Comparison of ENCODE assay signal across 14 mouse cellular contexts in genomic region chr3:136843811-136844491, GRCm38 (mm10).
DNase-seq lines count a peak whose midpoint lies in the region; ATAC-seq and TF ChIP-seq lines count a peak whose summit lies in the region.
"Had no signal": no experiment of that assay in that cellular context is flagged by ENCODE, and none has a peak within 500 bp of the region (broad histone marks: within the 10 kb centered on the region; RNA-seq: fewer than 3 reads in every experiment).

No protein-coding gene starts in this region.

- no peak for TF ChIP-seq POLR2A in brain, embryonic 14.5 days (IDR thresholded peaks at IDR 0.05; ENCODE audit: borderline replicate concordance, extremely low read depth, insufficient read depth, insufficient read length, poor library complexity, severe bottlenecking)

- peak; percentile 75 for ATAC-seq in hindbrain, embryonic 12.5 days (ENCODE audit: low FRiP score)
- 0 out of 2 replicates have a peak, but pooled peaks have one; percentile 38 for ATAC-seq in midbrain, embryonic 15.5 days (replicated peaks)
- no peak for ATAC-seq in CD4-positive, CD25-positive, alpha-beta regulatory T cell, adult 4 months

- H3K4me3 ChIP-seq in hindbrain, embryonic 12.5 days: no peak overlapping the region
- H3K4me3 ChIP-seq in midbrain, embryonic 15.5 days: no peak overlapping the region
- H3K4me3 ChIP-seq: myocyte had no signal

- H3K9me3 ChIP-seq in hindbrain, embryonic 12.5 days (replicated peaks): no peaks in the 10 kb centered on the region
- H3K9me3 ChIP-seq in midbrain, embryonic 15.5 days: no peaks in the 10 kb centered on the region

- DNase-seq in Muller cell, postnatal 12 days (ENCODE audit: inconsistent ontology term): peak; percentile 46
- peak; percentile 57 for DNase-seq in brain, embryonic 14.5 days (ENCODE audit: low read depth)
- no peak for DNase-seq in liver
- DNase-seq in spleen, adult 18-20 months: no peak
- DNase-seq: adrenal gland, postnatal 10 days; heart, adult 18-20 months; heart, postnatal 14 days; kidney, adult 8-10 months; lung, embryonic 14.5 days; right cerebral cortex, postnatal 4 days had no signal

- no peaks in the 10 kb centered on the region for H3K36me3 ChIP-seq in hindbrain, embryonic 12.5 days
- no peaks in the 10 kb centered on the region for H3K36me3 ChIP-seq in midbrain, embryonic 15.5 days (replicated peaks)

- H3K27ac ChIP-seq in hindbrain, embryonic 12.5 days: peak overlapping the region; percentile 30; the same call in 1 of the 2 replicates
- H3K27ac ChIP-seq in midbrain, embryonic 15.5 days: no peak overlapping the region

- 44% methylated on average over 7 of the region's 7 CpGs for WGBS in hindbrain, embryonic 12.5 days
- WGBS in midbrain, embryonic 15.5 days: 35% methylated on average over 7 of the region's 7 CpGs

- H3K4me2 ChIP-seq in hindbrain, embryonic 12.5 days (replicated peaks): no peak overlapping the region
- H3K4me2 ChIP-seq in midbrain, embryonic 15.5 days: no peak overlapping the region
- H3K4me2 ChIP-seq: lung, embryonic 14.5 days had no signal

- peaks cover 20% of the 10 kb centered on the region for H3K4me1 ChIP-seq in hindbrain, embryonic 12.5 days
- peaks cover 23% of the 10 kb centered on the region for H3K4me1 ChIP-seq in midbrain, embryonic 15.5 days

- TF ChIP-seq CTCF in brain, embryonic 14.5 days (IDR thresholded peaks at IDR 0.05; ENCODE audit: borderline replicate concordance, extremely low read depth, insufficient read depth, insufficient read length): no peak

- H3K9ac ChIP-seq in hindbrain, embryonic 12.5 days: no peak overlapping the region
- H3K9ac ChIP-seq in midbrain, embryonic 15.5 days: no peak overlapping the region
- H3K9ac ChIP-seq: lung, embryonic 14.5 days had no signal

- no peaks in the 10 kb centered on the region for H3K27me3 ChIP-seq in hindbrain, embryonic 12.5 days
- H3K27me3 ChIP-seq in midbrain, embryonic 15.5 days (replicated peaks): no peaks in the 10 kb centered on the region

Comparison
In these comparisons a context has a peak if more than half of its experiments do, and no peak if none do; other contexts are left out.
1. DNase-seq: peak in Muller cell, postnatal 12 days (single experiment) and brain, embryonic 14.5 days (single experiment); none in liver (single experiment) and spleen, adult 18-20 months (0 of 2).